Mouse (Mus musculus) lung, adult 18-20 months (tissue): ENCODE data around the gene Terf2ip.

ENCODE experiments used
- DNase-seq, 2 experiments: peaks; one replicate each; pipeline ENCODE4 v3.0.0; 2022; ENCODE audit warnings: mixed read lengths in 2 of 2

Gene Terf2ip

GRCm38 (mm10) chr8:112011816-112012242 is 631 bp downstream of the Terf2ip start:
- DNase-seq = peak; percentile 70 to 80

GRCm38 (mm10) chr8:112014936-112015335 is 3.7 kb downstream of the Terf2ip start, which contains the start of gene Gm6793:
TSS of gene Gm6793 (minus strand) at chr8:112015036.
- no peak for DNase-seq

- no peak for DNase-seq
Observed at GRCm38 (mm10) chr8:112029455-112029854, 18.3 kb downstream of the Terf2ip start.

- DNase-seq = no peak
Observed at GRCm38 (mm10) chr8:112030663-112031062, 19.5 kb downstream of the Terf2ip start.

- DNase-seq = no peak
Observed at GRCm38 (mm10) chr8:112033071-112033470, 21.9 kb downstream of the Terf2ip start.

GRCm38 (mm10) chr8:112034603-112035002 is 23.4 kb downstream of the Terf2ip start:
- DNase-seq = peak; percentile 15 to 40

- no peak for DNase-seq
Observed at GRCm38 (mm10) chr8:112037521-112037920, 26.3 kb downstream of the Terf2ip start.

GRCm38 (mm10) chr8:112045182-112045581 is 34.0 kb downstream of the Terf2ip start:
- DNase-seq = no peak

- peak; percentile 55 to 63 for DNase-seq
Observed at GRCm38 (mm10) chr8:112045896-112046295, 34.7 kb downstream of the Terf2ip start.

GRCm38 (mm10) chr8:112048293-112048692 is 37.1 kb downstream of the Terf2ip start:
- DNase-seq = no peak

GRCm38 (mm10) chr8:112049984-112050383 is 38.8 kb downstream of the Terf2ip start:
- DNase-seq = no peak

- no peak for DNase-seq
Observed at GRCm38 (mm10) chr8:112051537-112051936, 40.3 kb downstream of the Terf2ip start.

GRCm38 (mm10) chr8:112054456-112054855 is 43.3 kb downstream of the Terf2ip start:
- DNase-seq = no peak

- no peak for DNase-seq
Observed at GRCm38 (mm10) chr8:112061372-112061771, 50.2 kb downstream of the Terf2ip start.
